In genomic region chr2:60147428-60147827, GRCm38 (mm10) we compare ENCODE assay signal across 15 mouse cellular contexts.
A peak's percentile ranks its signal among the peaks of the same experiment; 100 is the strongest.
DNase-seq lines count a peak whose midpoint lies in the region; ATAC-seq and TF ChIP-seq lines count a peak whose summit lies in the region.
"Had no signal": no experiment of that assay in that cellular context is flagged by ENCODE, and none has a peak within 500 bp of the region (broad histone marks: within the 10 kb centered on the region; RNA-seq: fewer than 3 reads in every experiment).

No protein-coding gene starts in this region.

- 69% methylated on average over 3 of the region's 3 CpGs for WGBS in heart, postnatal 0 days
- WGBS in lung, embryonic 14.5 days: 63% methylated on average over 3 of the region's 3 CpGs
- WGBS in neural tube, embryonic 11.5 days: 48% methylated on average over 3 of the region's 3 CpGs

- H3K4me1 ChIP-seq in heart, postnatal 0 days (ENCODE audit: control insufficient read depth, insufficient read depth): 0 out of 2 replicates have a peak, but pooled peaks cover 7% of the 10 kb centered on the region
- H3K4me1 ChIP-seq in lung, embryonic 14.5 days (ENCODE audit: insufficient read depth): no peaks in the 10 kb centered on the region
- no peaks in the 10 kb centered on the region for H3K4me1 ChIP-seq in neural tube, embryonic 11.5 days (ENCODE audit: control insufficient read depth, insufficient read depth, low read length)

- H3K36me3 ChIP-seq in heart, postnatal 0 days (replicated peaks; ENCODE audit: control insufficient read depth, insufficient read depth, low read length): no peaks in the 10 kb centered on the region
- H3K36me3 ChIP-seq in lung, embryonic 14.5 days (ENCODE audit: insufficient read depth): no peaks in the 10 kb centered on the region
- H3K36me3 ChIP-seq in neural tube, embryonic 11.5 days (ENCODE audit: control insufficient read depth, insufficient read depth, low read length): no peaks in the 10 kb centered on the region
- H3K36me3 ChIP-seq: limb, embryonic 13.5 days had no signal

- in situ Hi-C loops in Patski (cut with MboI; ENCODE audit: low pct_unique_long_range_greater_than_20kb): no loop called here

- no peak for DNase-seq in heart, postnatal 0 days (ENCODE audit: low spot score)
- no peak for DNase-seq in heart, postnatal 10 days
- peak; percentile 24 for DNase-seq in lung, embryonic 14.5 days
- DNase-seq in lung, adult 18-20 months: no peak
- no peak for DNase-seq in Patski (ENCODE audit: low read depth, low spot score)
- peak; percentile 41 for DNase-seq in neural tube, embryonic 11.5 days (ENCODE audit: low spot score)
- no peak for DNase-seq in adrenal gland, postnatal 25 days
- DNase-seq: adrenal gland, postnatal 10 days; gastrocnemius, postnatal 25 days; lung, postnatal 10 days; right cerebral cortex, postnatal 4 days had no signal

- no peak for ATAC-seq in heart, postnatal 0 days (ENCODE audit: insufficient read depth, low read depth)
- no peak for ATAC-seq in lung, embryonic 14.5 days (ENCODE audit: insufficient read depth)
- no peak for ATAC-seq in Patski
- ATAC-seq in neural tube, embryonic 11.5 days (ENCODE audit: insufficient read depth, low FRiP score, low TSS enrichment): no peak
- ATAC-seq in inflammation-experienced regulatory T-cells, adult 6 months: no peak
- ATAC-seq: forebrain, embryonic 16.5 days had no signal

- no peak for TF ChIP-seq EP300 in heart, postnatal 0 days (IDR thresholded peaks at IDR 0.05; ENCODE audit: low read depth)

- CTCF ChIA-PET in Patski (lab: Charles Lee): interaction anchor here (1.0 kb wide), 1 partner anchor 15 kb away, joined by 4 read pairs; no protein-coding TSS in a partner anchor

- no peaks in the 10 kb centered on the region for H3K27me3 ChIP-seq in heart, postnatal 0 days (ENCODE audit: control insufficient read depth, insufficient read depth, low read length)
- no peaks in the 10 kb centered on the region for H3K27me3 ChIP-seq in lung, embryonic 14.5 days (ENCODE audit: insufficient read depth, low read length)
- H3K27me3 ChIP-seq in Patski: no peaks in the 10 kb centered on the region
- H3K27me3 ChIP-seq in neural tube, embryonic 11.5 days (ENCODE audit: control insufficient read depth, insufficient read depth, low read length): no peaks in the 10 kb centered on the region
- H3K27me3 ChIP-seq: limb, embryonic 13.5 days had no signal

- no peak overlapping the region for H3K27ac ChIP-seq in heart, postnatal 0 days (ENCODE audit: low read depth)
- no peak overlapping the region for H3K27ac ChIP-seq in lung, embryonic 14.5 days (ENCODE audit: low read depth)
- no peak overlapping the region for H3K27ac ChIP-seq in neural tube, embryonic 11.5 days (ENCODE audit: low read depth, low read length)
- H3K27ac ChIP-seq: limb, embryonic 13.5 days had no signal

- no peak overlapping the region for H3K4me2 ChIP-seq in heart, postnatal 0 days (ENCODE audit: low read depth, low read length)
- H3K4me2 ChIP-seq in lung, embryonic 14.5 days: no peak overlapping the region
- H3K4me2 ChIP-seq in neural tube, embryonic 11.5 days (ENCODE audit: low read depth): no peak overlapping the region
- H3K4me2 ChIP-seq: limb, embryonic 13.5 days had no signal

- POLR2A ChIA-PET in Patski (lab: Charles Lee): no interaction called here

- peak; percentile 27; the same call in 1 of the 2 replicates for TF ChIP-seq CTCF in heart, postnatal 0 days (IDR thresholded peaks at IDR 0.05; ENCODE audit: low read depth)
- 0 out of 2 replicates have a peak, but pooled peaks have one; percentile 29 for TF ChIP-seq CTCF in lung, embryonic 14.5 days (IDR thresholded peaks at IDR 0.05; ENCODE audit: low read depth)
- TF ChIP-seq CTCF in Patski (IDR thresholded peaks at IDR 0.05): peak; percentile 20

- H3K4me3 ChIP-seq in heart, postnatal 0 days (ENCODE audit: low read depth, low read length): no peak overlapping the region
- no peak overlapping the region for H3K4me3 ChIP-seq in lung, embryonic 14.5 days (ENCODE audit: low read depth, low read length)
- H3K4me3 ChIP-seq in neural tube, embryonic 11.5 days (ENCODE audit: low read depth, low read length): no peak overlapping the region
- H3K4me3 ChIP-seq: limb, embryonic 13.5 days; myocyte had no signal

- intact Hi-C loops in heart, postnatal 10 days (cut with DNase I): no loop called here

- H3K9ac ChIP-seq in heart, postnatal 0 days (replicated peaks; ENCODE audit: low read depth, low read length): no peak overlapping the region
- H3K9ac ChIP-seq in lung, embryonic 14.5 days: no peak overlapping the region
- H3K9ac ChIP-seq in neural tube, embryonic 11.5 days (ENCODE audit: low read length): no peak overlapping the region
- H3K9ac ChIP-seq: limb, embryonic 13.5 days had no signal

- no peaks in the 10 kb centered on the region for H3K9me3 ChIP-seq in heart, postnatal 0 days (replicated peaks; ENCODE audit: control insufficient read depth, low read length)
- H3K9me3 ChIP-seq in lung, embryonic 14.5 days (ENCODE audit: low read depth, low read length): no peaks in the 10 kb centered on the region
- no peaks in the 10 kb centered on the region for H3K9me3 ChIP-seq in neural tube, embryonic 11.5 days (ENCODE audit: control insufficient read depth, low read length)
- H3K9me3 ChIP-seq: limb, embryonic 13.5 days had no signal

Comparison
In these comparisons a context has a peak if more than half of its experiments do, and no peak if none do; other contexts are left out.
1. DNase-seq: peak in lung, embryonic 14.5 days (single experiment) and neural tube, embryonic 11.5 days (single experiment); none in heart, postnatal 0 days (single experiment), heart, postnatal 10 days (0 of 2), lung, adult 18-20 months (0 of 2), Patski (single experiment) and adrenal gland, postnatal 25 days (single experiment).
2. Peak in every context shown above with its lines, with median percentiles within 50 percentile points of each other: CTCF ChIP-seq.